Mouse (Mus musculus) regulatory T cell (primary cell): ENCODE results near the gene Mdm2.

Experiments used
- in situ Hi-C: fragments of 300-600 bp; cut with MboI, MseI; formaldehyde crosslinking; loops from one replicate; pipeline ENCODE4 v1.15.1; 2025; ENCODE audit warnings: high pct_unique_total_duplicates

Mdm2 gene

GRCm38 (mm10) chr10:117714928-117715500, 4.5 kb upstream of the Mdm2 start:
- in situ Hi-C loops, result no loop called here

DNA sequence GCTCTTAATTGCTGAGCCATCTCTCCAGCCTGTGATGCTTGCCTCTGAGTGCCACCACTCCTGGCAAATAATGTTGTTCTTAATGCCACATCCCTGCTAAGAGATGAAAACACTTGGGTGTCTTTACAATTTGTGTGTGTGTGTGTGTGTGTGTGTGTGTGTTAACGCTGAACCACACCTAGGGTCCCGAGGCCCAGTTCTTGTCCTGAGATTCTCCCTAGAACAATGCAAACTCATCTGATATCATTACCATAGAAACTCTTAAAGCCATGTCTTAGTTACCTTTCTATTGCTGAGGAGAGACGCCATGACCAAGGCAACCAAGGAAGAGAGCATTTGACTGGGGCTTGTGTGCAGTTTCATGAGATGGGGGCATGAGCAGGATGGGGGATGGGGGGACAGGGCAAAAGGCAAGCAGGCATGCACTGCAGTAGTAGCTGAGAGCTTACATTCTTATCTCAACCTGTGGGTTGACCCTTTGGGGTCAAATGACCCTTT, 3.5 kb upstream of the Mdm2 start:
- in situ Hi-C loops, result no loop called here

- in situ Hi-C loops, result no loop called here
Observed at GRCm38 (mm10) chr10:117713466-117713865, 2.9 kb upstream of the Mdm2 start.

- in situ Hi-C loops, result no loop called here
Observed at GRCm38 (mm10) chr10:117712871-117713270, 2.3 kb upstream of the Mdm2 start.

DNA sequence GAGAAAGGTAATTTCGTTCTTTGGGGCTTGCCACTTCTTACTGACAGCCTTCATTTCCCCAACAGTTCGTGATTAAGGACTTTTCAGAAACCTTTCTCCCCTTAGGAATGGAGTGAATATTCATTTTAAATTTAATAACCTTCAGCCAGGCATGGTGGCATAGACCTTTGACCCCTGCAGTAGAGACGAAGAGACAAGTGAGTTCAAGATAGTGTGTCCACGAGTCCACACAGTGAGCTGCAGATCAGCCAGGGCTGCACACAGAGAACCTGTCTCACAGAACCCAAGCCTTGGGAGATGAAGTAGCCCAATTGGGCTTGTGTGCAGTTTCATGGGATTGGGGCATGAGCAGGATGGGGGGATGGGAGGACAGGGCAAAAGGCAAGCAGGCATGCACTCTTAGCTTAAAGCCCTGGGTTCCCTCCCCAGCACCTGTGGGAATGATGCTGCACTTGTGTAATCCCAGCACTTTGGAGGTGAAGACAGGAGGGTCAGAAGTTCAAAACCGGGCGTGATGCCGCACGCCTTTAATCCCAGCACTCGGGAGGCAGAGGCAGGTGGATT, 1.7 kb upstream of the Mdm2 start:
- in situ Hi-C loops, result no loop called here

DNA sequence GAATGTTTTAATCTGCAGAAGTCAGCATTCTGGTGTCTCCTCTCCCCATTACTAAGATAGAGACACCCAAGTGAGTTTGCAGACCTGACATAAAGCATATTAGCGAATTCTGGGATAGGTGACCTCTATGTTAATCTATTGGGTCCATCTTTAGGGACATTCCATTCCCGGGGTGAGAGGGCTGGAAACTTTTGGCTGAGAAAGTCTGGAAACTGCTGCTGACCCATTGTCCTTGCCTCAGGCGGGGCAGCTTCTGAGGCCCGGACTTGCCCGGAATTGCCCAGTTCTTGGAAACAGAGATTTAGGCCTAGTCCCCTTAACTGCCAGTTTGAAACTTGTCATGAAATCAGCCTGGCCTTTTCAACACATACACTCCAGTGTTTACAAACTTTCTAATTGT, 850 bp upstream of the Mdm2 start:
- in situ Hi-C loops, result no loop called here

DNA sequence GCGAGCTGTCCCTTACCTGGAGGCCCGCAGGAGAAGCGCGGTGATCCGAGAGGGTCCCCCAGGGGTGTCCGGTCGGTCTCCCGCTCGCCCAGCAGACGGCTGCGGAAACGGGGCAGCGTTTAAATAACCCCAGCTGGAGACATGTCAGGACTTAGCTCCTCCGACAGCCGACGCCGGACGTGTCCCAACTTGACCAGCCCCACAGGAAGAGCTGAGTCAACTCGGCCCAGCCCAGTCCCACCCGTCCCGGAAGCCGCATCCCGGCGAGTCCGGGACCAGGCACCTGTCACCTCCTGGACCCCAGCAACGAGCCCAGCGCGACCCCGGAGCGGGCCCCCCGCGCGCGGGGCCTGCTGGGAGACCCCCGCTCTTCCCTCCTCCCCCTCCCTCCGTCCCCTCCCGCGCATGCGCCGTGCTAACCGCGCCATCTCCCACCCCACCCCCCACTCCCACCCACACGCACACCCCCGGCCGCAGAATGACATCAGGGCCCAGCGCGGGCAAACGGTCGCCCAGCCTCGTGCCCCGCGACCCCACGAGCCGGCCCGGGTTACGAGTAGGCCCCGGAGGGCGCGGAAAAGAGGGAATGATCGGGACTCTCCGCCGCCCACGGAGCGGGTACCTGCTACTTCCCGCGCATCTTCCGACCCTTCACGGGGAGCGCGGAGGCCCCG, 491 bp downstream of the Mdm2 start:
- in situ Hi-C loops, result loop anchor here (10.0 kb wide), 1 partner anchor 655 kb away; no protein-coding TSS in a partner anchor

GRCm38 (mm10) chr10:117709326-117709830, 1.2 kb downstream of the Mdm2 start:
- in situ Hi-C loops, result loop anchor here (10.0 kb wide), 1 partner anchor 655 kb away; no protein-coding TSS in a partner anchor

DNA sequence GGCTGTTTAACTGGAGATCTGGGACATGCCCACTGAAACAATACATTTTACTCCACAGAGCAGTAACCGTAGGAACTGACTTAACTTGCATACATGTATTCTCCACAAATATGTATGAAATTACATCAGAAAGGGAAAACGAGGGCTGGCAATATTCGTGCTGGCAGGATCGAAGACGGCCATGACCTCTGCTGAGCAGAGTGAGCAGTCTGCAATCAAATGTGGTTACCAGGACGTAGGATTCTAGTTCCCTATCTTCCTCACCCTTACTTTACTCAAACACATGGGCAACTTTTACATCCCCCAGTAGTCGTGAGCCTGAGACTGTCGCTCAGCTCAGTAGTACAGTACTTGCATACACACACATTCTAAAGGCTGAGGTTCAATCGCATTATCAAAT, 1.7 kb downstream of the Mdm2 start:
- in situ Hi-C loops, result loop anchor here (10.0 kb wide), 1 partner anchor 654 kb away; no protein-coding TSS in a partner anchor

- in situ Hi-C loops, result loop anchor here (10.0 kb wide), 1 partner anchor 654 kb away; no protein-coding TSS in a partner anchor
Observed at GRCm38 (mm10) chr10:117708376-117708775, 2.2 kb downstream of the Mdm2 start.

DNA sequence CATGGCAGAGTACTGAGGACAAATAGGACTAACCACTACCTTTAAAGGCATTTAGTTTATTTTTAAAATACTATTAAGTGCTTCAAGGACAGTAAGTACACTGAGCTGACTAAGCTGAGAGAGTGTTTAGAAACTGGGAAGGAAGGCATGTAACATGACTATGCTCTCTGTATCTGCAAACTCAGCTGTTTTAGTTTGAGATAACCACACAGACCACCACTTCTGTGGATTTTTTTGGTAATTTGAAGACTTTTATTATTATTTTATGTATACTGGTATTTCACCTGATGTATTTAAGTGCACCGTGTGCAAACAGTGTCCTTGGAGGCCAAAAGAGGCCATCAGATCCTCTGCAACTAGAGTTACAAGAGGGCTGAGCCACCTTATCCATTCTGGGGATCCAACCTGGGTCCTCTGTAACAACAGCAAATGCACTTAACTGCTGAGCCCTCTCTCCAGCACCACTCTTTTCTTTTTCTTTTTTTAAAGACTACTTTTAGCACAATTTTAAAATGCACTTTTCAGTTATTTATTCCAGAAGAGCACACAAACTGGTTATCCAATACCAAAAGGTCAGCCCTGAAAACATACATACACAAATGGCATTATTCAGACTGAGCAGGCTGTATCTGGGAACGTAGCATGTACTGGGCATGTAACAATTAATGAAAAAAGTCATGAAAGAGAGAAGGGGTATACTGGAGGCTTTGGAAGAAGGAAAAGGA, 3.3 kb downstream of the Mdm2 start:
- in situ Hi-C loops, result loop anchor here (10.0 kb wide), 1 partner anchor 652 kb away; no protein-coding TSS in a partner anchor

DNA sequence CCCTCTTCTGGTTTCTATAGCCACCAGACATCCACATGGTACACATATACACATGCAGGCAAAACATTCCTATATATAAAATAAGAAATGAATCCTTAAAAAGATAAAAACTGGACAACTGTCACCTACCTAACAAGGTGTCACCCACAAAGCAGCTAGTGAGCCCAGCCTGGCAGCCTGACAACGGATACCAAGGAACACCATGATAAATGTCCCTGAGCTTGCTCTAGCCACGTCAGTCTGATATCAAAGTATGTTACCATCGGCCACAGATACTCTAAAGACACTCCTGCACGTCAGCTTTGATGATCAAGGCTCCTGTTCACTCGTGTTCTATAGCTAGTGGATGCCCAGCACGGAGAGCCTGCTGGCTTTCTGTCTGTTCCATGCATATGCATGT, 4.1 kb downstream of the Mdm2 start:
- in situ Hi-C loops, result loop anchor here (10.0 kb wide), 1 partner anchor 652 kb away; no protein-coding TSS in a partner anchor

DNA sequence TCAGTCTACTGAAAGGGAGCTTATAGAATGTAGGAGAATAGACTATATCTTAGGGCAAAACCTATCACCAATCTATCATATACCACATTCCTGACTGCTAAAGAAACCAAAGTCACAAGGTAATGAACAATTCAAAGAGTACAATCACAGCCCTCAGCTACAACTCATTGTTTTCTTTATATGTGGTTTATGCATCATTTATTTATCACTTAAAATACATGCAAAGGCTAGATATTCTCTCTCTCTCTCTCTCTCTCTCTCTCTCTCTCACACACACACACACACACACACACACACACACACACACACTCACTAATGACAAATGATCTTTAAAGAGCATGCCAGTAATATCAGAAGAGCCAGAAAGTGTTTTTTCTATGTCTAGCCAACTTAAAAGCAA, 4.8 kb downstream of the Mdm2 start:
- in situ Hi-C loops, result loop anchor here (10.0 kb wide), 1 partner anchor 651 kb away; no protein-coding TSS in a partner anchor

GRCm38 (mm10) chr10:117704964-117705335, 5.6 kb downstream of the Mdm2 start:
- in situ Hi-C loops, result loop anchor here (10.0 kb wide), 1 partner anchor 650 kb away; no protein-coding TSS in a partner anchor

DNA sequence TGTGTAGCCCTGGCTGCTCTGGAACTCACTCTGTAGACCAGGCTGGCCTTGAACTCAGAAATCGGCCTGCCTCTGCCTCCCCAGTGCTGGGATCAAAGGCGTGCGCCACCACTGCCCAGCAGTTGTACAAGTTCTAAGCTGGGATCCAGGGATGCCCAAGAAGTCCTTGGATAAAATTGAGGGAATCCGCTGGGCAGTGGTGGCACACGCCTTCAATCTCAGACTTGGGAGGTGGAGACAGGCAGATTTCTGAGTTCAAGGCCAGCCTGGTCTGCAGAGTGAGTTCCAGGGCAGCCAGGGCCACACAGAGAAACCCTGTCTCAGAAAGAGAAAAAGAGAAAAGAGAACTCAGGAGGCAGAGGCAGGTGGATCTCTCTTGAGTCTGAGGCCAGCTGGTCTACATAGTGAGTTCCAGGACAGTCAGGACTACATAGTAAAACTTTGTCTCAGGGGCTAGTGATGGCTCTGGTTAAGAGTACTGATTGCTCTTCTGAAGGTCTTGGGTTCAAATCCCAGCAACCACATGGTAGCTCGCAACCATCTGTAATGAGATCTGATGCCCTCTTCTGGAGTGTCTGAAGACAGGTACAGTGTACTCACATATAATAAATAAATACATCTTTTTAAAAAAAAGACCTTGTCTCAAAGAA, 6.1 kb downstream of the Mdm2 start:
- in situ Hi-C loops, result loop anchor here (10.0 kb wide), 1 partner anchor 650 kb away; no protein-coding TSS in a partner anchor

GRCm38 (mm10) chr10:117703506-117703905, 7.1 kb downstream of the Mdm2 start:
- in situ Hi-C loops, result loop anchor here (10.0 kb wide), 1 partner anchor 649 kb away; no protein-coding TSS in a partner anchor

DNA sequence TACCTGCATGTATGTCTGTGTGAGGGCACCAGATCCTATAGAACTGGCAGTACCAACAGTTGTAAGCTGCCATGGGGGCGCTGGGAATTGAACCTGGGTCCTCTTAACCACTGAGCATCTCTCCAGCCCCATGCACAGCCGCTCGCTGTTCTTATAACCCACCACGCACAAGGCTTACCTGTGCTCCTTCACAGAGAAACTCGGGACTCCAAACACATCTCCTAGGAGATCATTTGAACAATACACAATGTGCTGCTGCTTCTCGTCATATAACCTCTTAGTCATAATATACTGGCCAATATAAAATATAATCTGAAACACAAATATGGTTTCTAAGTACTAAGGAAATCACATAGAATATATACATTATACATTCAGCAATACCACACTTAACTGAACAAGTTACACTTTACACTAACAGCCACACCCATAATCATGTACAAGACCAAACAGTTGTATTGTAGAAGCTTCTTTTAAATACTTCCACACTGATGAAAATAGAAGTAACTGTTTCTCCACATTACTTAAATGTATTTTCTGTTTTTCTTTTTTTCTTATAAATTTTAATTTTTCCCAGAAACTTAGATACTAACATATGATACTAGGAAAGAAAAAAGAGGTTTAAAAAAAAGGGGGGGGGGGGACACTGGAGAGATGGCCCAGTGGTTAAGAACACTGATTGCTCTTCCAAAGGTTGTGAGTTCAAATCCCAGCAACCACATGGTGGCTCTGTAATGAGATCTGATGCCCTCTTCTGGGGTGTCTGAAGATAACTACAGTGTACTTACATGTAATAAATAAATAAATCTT, 8.3 kb downstream of the Mdm2 start:
- in situ Hi-C loops, result loop anchor here (10.0 kb wide), 1 partner anchor 647 kb away; no protein-coding TSS in a partner anchor

DNA sequence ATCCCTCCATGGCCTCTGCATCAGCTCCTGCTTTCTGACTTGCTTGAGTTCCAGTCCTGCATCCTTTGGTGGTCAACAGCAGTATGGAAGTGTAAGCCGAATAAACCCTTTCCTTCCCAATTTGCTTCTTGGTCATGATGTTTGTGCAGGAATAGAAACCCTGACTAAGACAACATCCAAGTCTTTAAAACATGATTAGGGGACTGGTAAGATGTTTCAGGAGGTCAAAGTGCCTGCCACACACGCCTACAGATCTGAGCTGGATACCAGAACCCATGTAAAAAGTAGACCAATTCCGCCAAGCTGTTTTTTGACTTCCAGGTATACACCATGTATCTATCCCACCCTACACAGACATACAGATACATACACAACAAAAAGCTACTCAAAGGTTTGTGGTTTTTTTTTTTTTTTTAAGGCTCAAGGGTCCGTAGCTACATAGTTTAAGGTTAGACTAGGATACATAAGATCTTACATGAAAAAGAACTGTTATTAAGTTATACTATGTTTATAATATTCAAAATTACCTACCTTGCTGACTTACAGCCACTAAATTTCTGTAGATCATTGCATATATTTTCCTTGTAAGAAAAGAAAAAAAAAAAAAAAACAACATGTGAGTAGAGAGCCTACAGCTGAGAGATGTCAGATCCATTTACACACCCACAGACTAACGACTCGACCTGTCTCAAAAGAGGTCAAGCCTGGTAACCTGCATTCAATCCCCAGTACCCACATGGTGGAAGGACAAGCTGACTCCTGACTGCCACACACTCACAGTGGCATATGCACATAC, 9.3 kb downstream of the Mdm2 start:
- in situ Hi-C loops, result loop anchor here (10.0 kb wide), 1 partner anchor 646 kb away; no protein-coding TSS in a partner anchor

DNA sequence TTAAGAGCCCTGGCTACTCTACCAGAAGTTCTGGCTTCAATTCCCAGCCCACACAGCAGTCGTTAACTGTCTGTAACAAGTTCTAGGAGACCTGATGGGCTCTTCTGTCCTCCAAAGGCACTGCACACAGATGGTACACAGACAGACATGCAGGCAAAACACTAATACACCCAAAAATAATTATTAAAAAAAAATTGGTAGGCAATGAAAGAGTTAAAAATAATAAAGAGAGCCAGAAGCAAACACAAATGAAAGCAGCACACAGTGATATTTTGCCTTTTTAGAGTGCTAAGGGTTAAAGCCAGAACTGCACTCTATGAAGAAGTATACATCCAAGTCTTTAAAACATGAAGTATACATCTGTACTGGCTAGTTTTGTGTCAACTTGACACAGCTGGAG, 10.1 kb downstream of the Mdm2 start:
- in situ Hi-C loops, result loop anchor here (10.0 kb wide), 1 partner anchor 646 kb away; no protein-coding TSS in a partner anchor
